Mouse (Mus musculus) retina, postnatal 7 days (tissue): ENCODE measurements around the gene Gstm5.

Experiments used
- DNase-seq: peaks from one replicate; pipeline ENCODE4 v3.0.0-alpha.2; 2012; ENCODE audit warnings: low read depth, low spot score

Gstm5 gene

GRCm38 (mm10) chr3:107931670-107932069, 36.0 kb downstream of the Gstm5 start, which contains the start of gene Gstm7:
Gene Gstm7, minus strand, starts transcription at chr3:107931817.
- DNase-seq = peak; percentile 89

DNA sequence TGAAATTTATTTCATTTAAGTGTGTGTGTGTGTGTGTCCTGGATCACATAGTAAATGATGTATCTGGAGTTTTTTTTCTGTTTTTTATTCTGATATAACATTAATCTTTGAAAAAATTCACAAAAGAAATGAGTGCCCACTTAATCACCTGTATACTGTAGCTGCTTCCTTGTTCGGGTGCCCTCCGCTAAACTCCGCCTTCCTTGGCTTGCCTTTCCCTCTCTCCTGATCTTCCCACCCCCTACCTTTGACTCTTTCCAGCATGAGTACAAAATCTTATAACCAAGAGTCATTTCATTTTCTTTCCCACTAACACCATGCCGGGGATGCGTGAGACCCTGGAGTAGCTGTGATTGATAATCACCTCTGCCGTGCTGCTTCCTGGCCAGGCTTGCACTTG, 36.5 kb downstream of the Gstm5 start:
- no peak for DNase-seq

GRCm38 (mm10) chr3:107935268-107935667, 39.6 kb downstream of the Gstm5 start:
- DNase-seq = no peak

DNA sequence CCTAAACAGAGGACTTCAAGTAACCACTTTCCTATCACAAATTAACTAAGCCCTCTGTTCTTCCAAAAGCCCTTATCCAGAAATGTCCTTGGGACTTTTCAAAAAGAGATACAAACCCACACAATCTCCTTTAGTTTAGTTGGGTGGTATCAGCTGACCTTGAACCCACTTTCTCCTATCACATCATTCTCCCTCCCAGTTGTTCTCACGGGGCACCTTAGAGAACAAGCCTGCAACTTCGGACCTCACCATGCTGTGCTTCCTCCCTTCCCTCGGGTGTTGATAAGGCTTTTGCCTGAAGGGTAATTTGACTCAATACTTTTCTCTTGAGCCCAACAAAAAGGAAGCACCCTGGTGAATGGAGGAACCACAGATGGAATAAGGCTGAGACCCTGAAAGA, 40.3 kb downstream of the Gstm5 start:
- DNase-seq = no peak

GRCm38 (mm10) chr3:107939403-107939802, 43.8 kb downstream of the Gstm5 start:
- DNase-seq = no peak

GRCm38 (mm10) chr3:107939830-107940229, 44.2 kb downstream of the Gstm5 start:
- DNase-seq = no peak

DNA sequence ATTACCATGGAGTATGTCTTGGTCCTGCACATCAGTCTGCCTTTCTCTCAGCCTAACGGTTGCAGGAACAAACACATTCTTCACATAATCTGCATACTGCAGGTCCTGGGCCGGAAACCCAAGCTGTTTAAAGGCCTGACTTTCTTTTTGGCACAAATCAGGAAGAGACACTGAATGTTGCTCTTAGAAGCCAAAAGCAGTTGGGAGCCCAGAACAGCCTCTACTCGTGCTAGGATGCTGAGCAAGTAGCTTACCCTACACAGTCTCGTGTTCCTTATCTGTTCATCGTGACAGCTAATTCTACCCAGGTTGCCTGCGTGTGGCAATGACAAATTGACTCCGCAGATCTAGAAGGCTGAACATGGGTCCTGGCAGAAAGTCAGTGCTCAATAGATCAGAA, 44.9 kb downstream of the Gstm5 start:
- no peak for DNase-seq

DNA sequence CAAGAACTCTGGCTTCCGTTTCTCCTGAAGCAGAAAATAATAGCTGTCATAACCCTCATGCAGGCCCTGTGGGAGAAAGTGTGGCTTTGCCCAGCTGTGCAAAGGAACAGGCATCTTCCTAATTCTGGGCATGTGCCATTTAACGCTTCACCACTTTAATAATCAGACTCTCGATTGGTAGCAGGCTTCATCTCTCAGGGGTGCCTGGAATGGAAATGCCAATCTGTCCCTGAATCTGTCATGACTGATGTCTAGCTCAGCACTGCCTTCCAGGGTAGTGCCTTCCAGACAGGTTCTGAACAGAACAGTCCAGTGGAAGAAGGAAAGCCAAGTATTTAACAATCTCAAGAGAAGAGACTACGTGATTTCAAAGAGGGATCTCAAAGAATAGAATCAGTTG, 45.6 kb downstream of the Gstm5 start:
- no peak for DNase-seq

DNA sequence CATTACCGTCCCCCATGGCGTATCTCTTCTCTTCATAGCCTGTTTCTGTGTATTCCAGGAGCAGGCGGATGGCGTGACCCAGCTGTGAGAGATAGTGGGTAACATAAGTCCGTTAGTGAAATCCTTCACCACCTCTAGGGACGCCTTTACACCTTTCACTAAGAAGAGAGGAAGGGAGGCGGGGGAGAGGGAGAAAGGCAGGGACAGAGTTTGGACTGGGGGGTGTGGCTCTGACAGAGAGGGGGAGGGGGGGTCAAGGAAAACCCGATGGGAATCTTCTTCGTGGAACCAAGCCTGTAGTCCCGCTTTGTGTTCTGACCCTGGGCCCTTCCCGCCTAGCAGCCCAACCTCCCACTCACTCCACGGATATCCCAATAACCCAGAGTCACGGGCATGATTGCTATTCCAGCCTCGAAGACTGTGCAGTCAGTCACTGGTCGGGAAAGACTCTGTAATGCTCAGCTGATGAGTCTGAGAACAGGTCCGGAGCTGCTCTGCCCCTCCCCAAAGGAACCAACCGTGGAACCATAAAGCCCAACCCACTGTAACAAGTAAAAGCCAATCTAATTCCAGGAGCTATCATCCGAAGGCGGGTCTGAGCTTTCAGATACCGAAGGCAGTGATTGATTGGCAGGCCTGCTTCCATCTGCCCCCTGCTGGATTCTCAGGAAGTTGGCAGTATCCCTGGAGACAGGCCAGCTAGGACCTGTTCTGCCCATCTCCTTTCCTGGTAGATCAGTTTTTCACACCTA, 47.8 kb downstream of the Gstm5 start, which contains the start of gene Gstm6:
Gstm6 (minus strand) TSS at position 511 of the 752 bp plus-strand sequence.
- DNase-seq = peak; percentile 36

- DNase-seq = no peak
Observed at GRCm38 (mm10) chr3:107945729-107946128, 50.1 kb downstream of the Gstm5 start.
